Comparison of ENCODE assay signal across 10 mouse cellular contexts in genomic region chr16:25060266-25060665, GRCm38 (mm10).
DNase-seq lines count a peak whose midpoint lies in the region.
"Had no signal": no experiment of that assay in that cellular context is flagged by ENCODE, and none has a peak within 500 bp of the region (broad histone marks: within the 10 kb centered on the region; RNA-seq: fewer than 3 reads in every experiment).

No protein-coding gene starts in this region.

- H3K4me1 ChIP-seq in limb, embryonic 10.5 days, result peaks cover 22% of the 10 kb centered on the region

- 84% methylated on average over 8 of the region's 8 CpGs for WGBS in limb, embryonic 10.5 days

- peak; percentile 15 for DNase-seq in gastrocnemius, adult 18-20 months (ENCODE audit: low spot score)
- DNase-seq in gastrocnemius, adult 8-10 months (ENCODE audit: low spot score in 2 of 2), result no peak
- DNase-seq in left cerebral cortex, postnatal 4 days, result peak; percentile 29
- no peak for DNase-seq in left cerebral cortex, adult 8-10 months (ENCODE audit: low spot score in 2 of 2)
- DNase-seq in cerebellum, postnatal 14 days, result peak; percentile 30 to 35
- DNase-seq in limb, embryonic 10.5 days (ENCODE audit: low spot score), result no peak
- DNase-seq in ovary, adult 18-20 months (ENCODE audit: low spot score), result no peak
- DNase-seq in frontal cortex, postnatal 25 days (ENCODE audit: low spot score in 2 of 2), result no peak
- DNase-seq: adrenal gland, postnatal 25 days; liver, embryonic 13.5 days had no signal

- peak overlapping the region; percentile 91; the same call in 1 of the 2 replicates for H3K27ac ChIP-seq in limb, embryonic 10.5 days

- H3K9me3 ChIP-seq in limb, embryonic 10.5 days (replicated peaks), result no peaks in the 10 kb centered on the region
- H3K9me3 ChIP-seq: liver, embryonic 13.5 days had no signal

- H3K4me3 ChIP-seq in limb, embryonic 10.5 days, result no peak overlapping the region

- intact Hi-C loops in left cerebral cortex, postnatal 4 days (cut with DNase I), result loop anchor here (10.0 kb wide), 1 partner anchor 205 kb away; no protein-coding TSS in a partner anchor

- no peaks in the 10 kb centered on the region for H3K36me3 ChIP-seq in limb, embryonic 10.5 days
- H3K36me3 ChIP-seq: liver, embryonic 13.5 days had no signal

- peaks cover 19% of the 10 kb centered on the region for H3K27me3 ChIP-seq in limb, embryonic 10.5 days (ENCODE audit: low read depth, poor library complexity, severe bottlenecking)

Comparison
In these comparisons a context has a peak if more than half of its experiments do, and no peak if none do; other contexts are left out.
1. DNase-seq: peak in gastrocnemius, adult 18-20 months (single experiment), left cerebral cortex, postnatal 4 days (single experiment) and cerebellum, postnatal 14 days (2 of 2); none in gastrocnemius, adult 8-10 months (0 of 2), left cerebral cortex, adult 8-10 months (0 of 2), limb, embryonic 10.5 days (single experiment), ovary, adult 18-20 months (single experiment) and frontal cortex, postnatal 25 days (0 of 2).